Mouse (Mus musculus) CH12.LX (cell line): ENCODE measurements at regions not wholly inside any gene's neighbourhood (a gene's known extent, or its start where the extent isn't known, plus 50 kb on each side); places are given as distances from the start of the nearest gene placed in this dataset.

Experiments used
- E2F4 ChIP-seq: IDR thresholded peaks from 2 replicates; pipeline ENCODE4 v1.6.1; 2011; ENCODE audit warnings: low read depth, low read length, improper control_type of control experiment; ENCODE audit not compliant: insufficient replicate concordance
- POLR2A ChIP-seq: IDR thresholded peaks from 2 replicates; pipeline ENCODE4 v1.6.1; 2011; ENCODE audit warnings: low read depth, mild to moderate bottlenecking, improper control_type of control experiment, low read length

GRCm38 (mm10) chr8:116275014-116275413, 229.8 kb upstream of the Dynlrb2 start:
- no peak for TF ChIP-seq E2F4
- TF ChIP-seq POLR2A = no peak
